30 mouse cellular contexts compared by ENCODE assay signal in genomic region chr2:152859501-152859900, GRCm38 (mm10). TPM values are rescaled to one million over a fixed set of nuclear protein-coding genes. Genes with fewer than 3 reads are reported as not detected.
DNase-seq lines count a peak whose midpoint lies in the region; ATAC-seq lines count a peak whose summit lies in the region.
"Had no signal": no experiment of that assay in that cellular context is flagged by ENCODE, and none has a peak within 500 bp of the region (broad histone marks: within the 10 kb centered on the region; RNA-seq: fewer than 3 reads in every experiment).

No protein-coding gene starts in this region.

- no peak overlapping the region for H3K4me2 ChIP-seq in embryonic facial prominence, embryonic 14.5 days (ENCODE audit: low read depth, low read length)
- no peak overlapping the region for H3K4me2 ChIP-seq in midbrain, embryonic 11.5 days
- H3K4me2 ChIP-seq in midbrain, embryonic 14.5 days (ENCODE audit: low read length), result no peak overlapping the region
- H3K4me2 ChIP-seq: embryonic facial prominence, embryonic 13.5 days; forebrain, embryonic 13.5 days; heart, embryonic 11.5 days; hindbrain, embryonic 12.5 days; hindbrain, embryonic 15.5 days had no signal

- no peaks in the 10 kb centered on the region for H3K27me3 ChIP-seq in embryonic facial prominence, embryonic 14.5 days (replicated peaks; ENCODE audit: control insufficient read depth, insufficient read depth, low read length)
- no peaks in the 10 kb centered on the region for H3K27me3 ChIP-seq in embryonic facial prominence, embryonic 10.5 days (replicated peaks; ENCODE audit: low read depth, poor library complexity, severe bottlenecking)
- no peaks in the 10 kb centered on the region for H3K27me3 ChIP-seq in midbrain, embryonic 11.5 days (ENCODE audit: control insufficient read depth, insufficient read depth, low read length)
- H3K27me3 ChIP-seq in midbrain, embryonic 14.5 days (ENCODE audit: control insufficient read depth, insufficient read depth, low read length), result no peaks in the 10 kb centered on the region
- H3K27me3 ChIP-seq: CH12.LX; embryonic facial prominence, embryonic 13.5 days; forebrain, embryonic 13.5 days; hindbrain, embryonic 12.5 days; hindbrain, embryonic 15.5 days had no signal

- H3K9ac ChIP-seq in embryonic facial prominence, embryonic 14.5 days (ENCODE audit: low read depth, low read length), result no peak overlapping the region
- H3K9ac ChIP-seq in midbrain, embryonic 11.5 days (ENCODE audit: low read length), result no peak overlapping the region
- H3K9ac ChIP-seq in midbrain, embryonic 14.5 days (replicated peaks; ENCODE audit: low read length), result no peak overlapping the region
- H3K9ac ChIP-seq: embryonic facial prominence, embryonic 13.5 days; forebrain, embryonic 13.5 days; hindbrain, embryonic 12.5 days; hindbrain, embryonic 15.5 days had no signal

- no peak overlapping the region for H3K4me3 ChIP-seq in embryonic facial prominence, embryonic 14.5 days (ENCODE audit: low read depth, low read length)
- no peak overlapping the region for H3K4me3 ChIP-seq in embryonic facial prominence, embryonic 10.5 days
- H3K4me3 ChIP-seq in midbrain, embryonic 11.5 days (ENCODE audit: low read depth, low read length), result no peak overlapping the region
- H3K4me3 ChIP-seq in midbrain, embryonic 14.5 days (replicated peaks; ENCODE audit: low read depth, low read length), result no peak overlapping the region
- H3K4me3 ChIP-seq: embryonic facial prominence, embryonic 13.5 days; forebrain, embryonic 10.5 days; forebrain, embryonic 13.5 days; hindbrain, embryonic 12.5 days; hindbrain, embryonic 15.5 days had no signal

- H3K4me1 ChIP-seq in embryonic facial prominence, embryonic 14.5 days (ENCODE audit: control insufficient read depth, insufficient read depth, low read length), result no peaks in the 10 kb centered on the region
- peaks cover 8% of the 10 kb centered on the region; the same call in 1 of the 2 replicates for H3K4me1 ChIP-seq in embryonic facial prominence, embryonic 10.5 days
- no peaks in the 10 kb centered on the region for H3K4me1 ChIP-seq in midbrain, embryonic 11.5 days (ENCODE audit: control insufficient read depth, insufficient read depth, low read length)
- H3K4me1 ChIP-seq in midbrain, embryonic 14.5 days (ENCODE audit: control insufficient read depth, insufficient read depth, low read length), result no peaks in the 10 kb centered on the region
- H3K4me1 ChIP-seq: embryonic facial prominence, embryonic 13.5 days; forebrain, embryonic 10.5 days; forebrain, embryonic 13.5 days; hindbrain, embryonic 12.5 days; hindbrain, embryonic 15.5 days had no signal

- peak; percentile 24 for DNase-seq in embryonic facial prominence, embryonic 14.5 days (ENCODE audit: low spot score)
- DNase-seq in embryonic facial prominence, embryonic 10.5 days (ENCODE audit: low spot score), result no peak
- peak; percentile 41 for DNase-seq in midbrain, embryonic 11.5 days (ENCODE audit: low spot score, missing footprints)
- no peak for DNase-seq in midbrain, embryonic 14.5 days
- DNase-seq in fibroblast of lung, adult 2 months (ENCODE audit: low read depth), result peak; percentile 34
- DNase-seq in ovary, adult 18-20 months (ENCODE audit: low spot score), result no peak
- DNase-seq: adrenal gland, postnatal 10 days; adrenal gland, postnatal 36 days; B cell, adult 2 months; cerebellum, adult 2 months; cerebellum, adult 9-11 months; cerebellum, postnatal 25 days; gastrocnemius, postnatal 14 days; heart, adult 11 months had no signal

- peaks cover 60% of the 10 kb centered on the region for H3K36me3 ChIP-seq in embryonic facial prominence, embryonic 14.5 days (ENCODE audit: control insufficient read depth, insufficient read depth, low read length)
- H3K36me3 ChIP-seq in embryonic facial prominence, embryonic 10.5 days (replicated peaks), result peaks cover 100% of the 10 kb centered on the region
- H3K36me3 ChIP-seq in midbrain, embryonic 11.5 days (ENCODE audit: control insufficient read depth, insufficient read depth, low read length), result peaks cover 10% of the 10 kb centered on the region
- 0 out of 2 replicates have a peak, but pooled peaks cover 4% of the 10 kb centered on the region for H3K36me3 ChIP-seq in midbrain, embryonic 14.5 days (ENCODE audit: control insufficient read depth, insufficient read depth, low read length)
- H3K36me3 ChIP-seq: hindbrain, embryonic 15.5 days had no signal

- no peak for ATAC-seq in embryonic facial prominence, embryonic 14.5 days (ENCODE audit: low read depth)
- no peak for ATAC-seq in midbrain, embryonic 11.5 days (ENCODE audit: low FRiP score)
- no peak for ATAC-seq in midbrain, embryonic 14.5 days (ENCODE audit: low FRiP score, low TSS enrichment)
- no peak for ATAC-seq in erythroid progenitor cell, adult 5-6 weeks (replicated peaks; ENCODE audit: low FRiP score, poor library complexity, severe bottlenecking)
- ATAC-seq: forebrain, embryonic 13.5 days; forebrain, embryonic 16.5 days; intestine, postnatal 0 days had no signal

- H3K27ac ChIP-seq in embryonic facial prominence, embryonic 14.5 days (replicated peaks; ENCODE audit: low read depth, low read length), result no peak overlapping the region
- H3K27ac ChIP-seq in embryonic facial prominence, embryonic 10.5 days (replicated peaks), result no peak overlapping the region
- no peak overlapping the region for H3K27ac ChIP-seq in midbrain, embryonic 11.5 days (ENCODE audit: low read depth, low read length)
- H3K27ac ChIP-seq in midbrain, embryonic 14.5 days (replicated peaks; ENCODE audit: low read depth, low read length), result no peak overlapping the region
- H3K27ac ChIP-seq: embryonic facial prominence, embryonic 13.5 days; forebrain, embryonic 10.5 days; forebrain, embryonic 13.5 days; hindbrain, embryonic 12.5 days; hindbrain, embryonic 15.5 days had no signal

- no peaks in the 10 kb centered on the region for H3K9me3 ChIP-seq in embryonic facial prominence, embryonic 14.5 days (ENCODE audit: control insufficient read depth, low read length)
- no peaks in the 10 kb centered on the region for H3K9me3 ChIP-seq in embryonic facial prominence, embryonic 10.5 days
- H3K9me3 ChIP-seq in midbrain, embryonic 11.5 days (ENCODE audit: control insufficient read depth, low read length), result no peaks in the 10 kb centered on the region
- no peaks in the 10 kb centered on the region for H3K9me3 ChIP-seq in midbrain, embryonic 14.5 days (ENCODE audit: control insufficient read depth, low read length)
- H3K9me3 ChIP-seq: embryonic facial prominence, embryonic 13.5 days; forebrain, embryonic 10.5 days; forebrain, embryonic 13.5 days; G1E; hindbrain, embryonic 12.5 days; hindbrain, embryonic 15.5 days had no signal

- WGBS in embryonic facial prominence, embryonic 14.5 days, result 67% methylated on average over 3 of the region's 3 CpGs
- WGBS in embryonic facial prominence, embryonic 10.5 days, result 81% methylated on average over 3 of the region's 3 CpGs
- WGBS in midbrain, embryonic 11.5 days, result 83% methylated on average over 3 of the region's 3 CpGs
- WGBS in midbrain, embryonic 14.5 days, result 91% methylated on average over 3 of the region's 3 CpGs

RNA-seq across cellular contexts. Expression of gene Tpx2, which starts 11.7 kb away (rescaled TPM):
- polyA plus RNA-seq in embryonic facial prominence, embryonic 14.5 days (2014; fragmentation: Nextera tagmentation; extraction: Ambion mirVana), result 69.3 and 87.9 TPM in 2 replicates
- polyA plus RNA-seq in embryonic facial prominence, embryonic 10.5 days (2016; fragmentation: Nextera tagmentation; extraction: Ambion mirVana), result 144 and 151 TPM in 2 replicates
- polyA plus RNA-seq in midbrain, embryonic 11.5 days (2014; fragmentation: Nextera tagmentation; extraction: Ambion mirVana), result 166 and 187 TPM in 2 replicates
- polyA plus RNA-seq in midbrain, embryonic 14.5 days (2014; fragmentation: Nextera tagmentation; extraction: Ambion mirVana), result 14.2 and 27.5 TPM in 2 replicates
- 326 and 338 TPM in 2 replicates for total RNA-seq in erythroid progenitor cell, adult 5-6 weeks (2015; ENCODE audit: low replicate concordance)
- 393 and 412 TPM in 2 replicates for total RNA-seq in erythroid progenitor cell, adult 5-6 weeks (2017; ENCODE audit: low replicate concordance)

RNA-seq across cellular contexts. Expression of gene Bcl2l1, which starts 28.0 kb away (rescaled TPM):
- polyA plus RNA-seq in embryonic facial prominence, embryonic 14.5 days (2014; fragmentation: Nextera tagmentation; extraction: Ambion mirVana), result 77.3 and 86.7 TPM in 2 replicates
- polyA plus RNA-seq in embryonic facial prominence, embryonic 10.5 days (2016; fragmentation: Nextera tagmentation; extraction: Ambion mirVana), result 102 and 106 TPM in 2 replicates
- 120 and 125 TPM in 2 replicates for polyA plus RNA-seq in midbrain, embryonic 11.5 days (2014; fragmentation: Nextera tagmentation; extraction: Ambion mirVana)
- polyA plus RNA-seq in midbrain, embryonic 14.5 days (2014; fragmentation: Nextera tagmentation; extraction: Ambion mirVana), result 171 and 208 TPM in 2 replicates
- total RNA-seq in erythroid progenitor cell, adult 5-6 weeks (2015; ENCODE audit: low replicate concordance), result 80.9 and 99.1 TPM in 2 replicates
- 76.9 and 94.9 TPM in 2 replicates for total RNA-seq in erythroid progenitor cell, adult 5-6 weeks (2017; ENCODE audit: low replicate concordance)

RNA-seq across cellular contexts. Expression of gene Mylk2, which starts 51.7 kb away (rescaled TPM):
- polyA plus RNA-seq in embryonic facial prominence, embryonic 14.5 days (2014; fragmentation: Nextera tagmentation; extraction: Ambion mirVana), result 0.51 and 1.3 TPM in 2 replicates
- 0.05 TPM in 1 of 2 replicates, not detected in the other for polyA plus RNA-seq in embryonic facial prominence, embryonic 10.5 days (2016; fragmentation: Nextera tagmentation; extraction: Ambion mirVana)
- not detected in 2 replicates for polyA plus RNA-seq in midbrain, embryonic 11.5 days (2014; fragmentation: Nextera tagmentation; extraction: Ambion mirVana)
- polyA plus RNA-seq in midbrain, embryonic 14.5 days (2014; fragmentation: Nextera tagmentation; extraction: Ambion mirVana), result not detected in 2 replicates
- total RNA-seq in erythroid progenitor cell, adult 5-6 weeks (2015; ENCODE audit: low replicate concordance), result not detected in 2 replicates
- total RNA-seq in erythroid progenitor cell, adult 5-6 weeks (2017; ENCODE audit: low replicate concordance), result not detected in 2 replicates
- total RNA-seq: adrenal gland, adult 18-20 months; adrenal gland, postnatal 36 days; common myeloid progenitor, adult 5-6 weeks; hematopoietic stem cell, adult 5-6 weeks had no signal
- polyA plus RNA-seq: cerebellum, adult 2 months; embryonic facial prominence, embryonic 13.5 days; forebrain, embryonic 13.5 days; forebrain, embryonic 16.5 days; frontal cortex, adult 2 months; G1E; heart, embryonic 11.5 days; heart, embryonic 14.5 days; hindbrain, embryonic 12.5 days; intestine, postnatal 0 days had no signal

Comparison
In these comparisons a context has a peak if more than half of its experiments do, and no peak if none do; other contexts are left out.
1. DNase-seq: peak in embryonic facial prominence, embryonic 14.5 days (single experiment), midbrain, embryonic 11.5 days (single experiment) and fibroblast of lung, adult 2 months (single experiment); none in embryonic facial prominence, embryonic 10.5 days (single experiment), midbrain, embryonic 14.5 days (single experiment) and ovary, adult 18-20 months (single experiment).